Mouse (Mus musculus) urinary bladder, adult 18-20 months (tissue): ENCODE results near the gene Rexo4.

Experiments used
- DNase-seq, 2 experiments: peaks; one replicate each; pipeline ENCODE4 v3.0.0; 2022; ENCODE audit warnings: low spot score in 2 of 2, mixed read lengths in 2 of 2

The Rexo4 gene

DNA sequence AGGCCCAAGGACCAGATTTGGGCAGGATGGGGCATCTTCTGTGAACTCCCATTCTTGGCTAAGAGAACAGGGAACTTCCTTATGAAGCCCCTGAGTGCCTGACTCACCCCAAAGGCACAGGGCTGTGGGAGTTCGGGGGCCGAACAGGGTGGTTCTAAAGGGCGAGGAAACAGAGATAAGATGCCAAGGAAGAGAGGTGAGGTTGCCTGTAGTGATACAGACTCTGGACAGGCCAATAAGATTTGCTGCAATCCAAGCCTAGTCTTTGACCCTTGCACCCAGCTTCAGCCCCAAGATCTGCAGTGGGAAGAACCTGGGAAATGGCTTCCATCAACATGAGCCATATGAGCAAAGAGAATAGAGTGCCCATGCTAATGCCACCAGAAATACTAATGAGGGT lies 20.9 kb downstream of the Rexo4 start:
- no peak for DNase-seq

DNA sequence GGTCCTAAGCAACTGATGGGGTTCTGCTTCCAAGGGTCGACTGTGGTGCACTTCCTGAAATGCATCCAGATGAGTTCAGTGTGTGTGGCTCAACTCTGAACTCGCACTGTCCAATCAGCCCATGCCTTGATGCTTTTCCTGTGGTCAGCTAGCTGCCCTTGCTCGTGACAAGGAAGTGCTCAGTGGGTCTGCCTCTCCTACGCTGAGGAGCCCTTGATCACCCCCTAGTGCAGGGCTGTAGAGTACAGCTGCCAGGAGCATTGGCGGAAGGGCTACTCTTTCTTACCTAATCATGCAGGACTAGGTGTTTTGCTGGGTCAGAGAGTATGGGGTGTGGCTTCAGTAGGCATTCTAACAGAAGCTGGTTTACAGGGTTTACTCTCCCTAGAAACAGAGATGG lies 22.6 kb downstream of the Rexo4 start:
- DNase-seq = no peak

DNA sequence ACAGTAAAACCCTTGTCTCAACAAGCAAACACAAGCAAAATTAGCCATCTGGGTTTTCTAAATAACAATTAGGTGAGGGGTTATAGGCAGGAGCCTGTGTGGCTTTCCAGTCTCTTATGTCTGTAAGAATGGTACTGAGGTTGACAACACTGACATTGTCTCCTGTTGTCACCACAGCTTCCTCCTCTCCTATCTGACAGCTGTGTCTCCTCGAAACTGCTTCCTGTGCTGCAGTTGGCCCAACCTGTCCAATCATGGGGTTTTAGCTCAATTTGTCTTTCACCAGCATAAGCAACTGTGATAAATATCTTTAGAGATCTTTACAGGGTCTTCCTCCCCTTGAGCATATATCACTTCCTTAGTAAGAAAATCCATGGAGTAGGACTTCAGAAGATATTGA lies 27.8 kb downstream of the Rexo4 start:
- no peak for DNase-seq

DNA sequence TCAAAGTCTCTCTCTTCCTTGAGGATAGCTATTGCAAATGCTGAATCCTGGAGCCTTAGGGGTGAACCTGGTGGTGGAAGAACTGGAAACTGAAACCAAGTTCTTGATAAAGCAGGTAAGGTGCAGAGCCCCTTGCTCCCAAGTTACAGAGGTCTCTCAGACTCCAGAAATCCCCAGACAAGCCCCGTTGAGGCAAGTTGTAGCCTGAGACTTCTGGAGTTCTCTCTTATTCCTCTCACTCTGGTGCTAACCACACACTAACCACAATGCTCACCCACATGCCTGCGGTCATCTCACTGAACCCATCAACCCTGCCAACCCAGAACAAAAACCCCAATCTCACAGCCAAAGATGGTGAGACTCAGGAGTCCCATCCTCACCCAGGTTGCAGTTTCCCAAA lies 28.9 kb downstream of the Rexo4 start:
- DNase-seq = no peak

DNA sequence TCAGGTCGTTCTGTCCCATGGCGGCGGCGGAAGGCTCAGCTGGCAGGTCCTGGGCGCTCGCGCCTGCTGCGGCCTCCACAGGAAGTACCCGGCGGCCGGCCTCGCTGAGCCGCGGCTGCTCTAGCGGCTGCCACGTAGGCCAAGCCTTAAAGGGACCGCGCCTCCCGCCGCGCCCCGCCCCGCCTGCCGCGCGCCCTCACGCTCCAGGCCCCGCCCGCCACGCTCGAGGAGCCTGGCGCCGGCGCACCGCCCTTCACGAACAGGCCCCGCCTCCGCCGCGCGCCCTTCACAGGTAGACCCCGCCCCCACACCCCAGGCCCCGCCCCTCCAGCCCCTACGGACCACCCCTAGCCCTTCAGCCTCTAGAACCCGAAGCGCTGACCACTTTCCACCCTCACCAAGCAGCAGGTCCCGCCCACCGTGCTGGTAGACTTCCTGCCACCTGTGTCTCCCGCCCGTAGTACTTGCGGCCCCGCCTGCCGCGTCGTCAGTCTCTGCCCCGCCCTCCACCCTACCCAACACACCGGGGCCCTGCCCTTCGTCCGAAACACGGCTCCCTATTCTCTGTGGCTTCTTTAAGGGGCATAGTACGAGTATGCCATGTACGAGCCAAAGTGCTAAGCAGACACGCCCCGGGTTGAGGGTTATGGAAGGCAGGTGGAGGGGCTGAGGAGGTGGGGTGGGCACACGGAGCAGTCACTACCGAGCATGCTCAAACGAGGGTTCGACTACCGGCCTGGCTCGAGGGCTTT lies 30.7 kb downstream of the Rexo4 start, which contains the start of the genes Surf4 and Stkld1:
TSS of gene Surf4 (minus strand) at position 625 of the 752 bp plus-strand sequence.
TSS of gene Stkld1 (plus strand) at position 744 of the 752 bp plus-strand sequence.
- peak; percentile 80 to 89 for DNase-seq

DNA sequence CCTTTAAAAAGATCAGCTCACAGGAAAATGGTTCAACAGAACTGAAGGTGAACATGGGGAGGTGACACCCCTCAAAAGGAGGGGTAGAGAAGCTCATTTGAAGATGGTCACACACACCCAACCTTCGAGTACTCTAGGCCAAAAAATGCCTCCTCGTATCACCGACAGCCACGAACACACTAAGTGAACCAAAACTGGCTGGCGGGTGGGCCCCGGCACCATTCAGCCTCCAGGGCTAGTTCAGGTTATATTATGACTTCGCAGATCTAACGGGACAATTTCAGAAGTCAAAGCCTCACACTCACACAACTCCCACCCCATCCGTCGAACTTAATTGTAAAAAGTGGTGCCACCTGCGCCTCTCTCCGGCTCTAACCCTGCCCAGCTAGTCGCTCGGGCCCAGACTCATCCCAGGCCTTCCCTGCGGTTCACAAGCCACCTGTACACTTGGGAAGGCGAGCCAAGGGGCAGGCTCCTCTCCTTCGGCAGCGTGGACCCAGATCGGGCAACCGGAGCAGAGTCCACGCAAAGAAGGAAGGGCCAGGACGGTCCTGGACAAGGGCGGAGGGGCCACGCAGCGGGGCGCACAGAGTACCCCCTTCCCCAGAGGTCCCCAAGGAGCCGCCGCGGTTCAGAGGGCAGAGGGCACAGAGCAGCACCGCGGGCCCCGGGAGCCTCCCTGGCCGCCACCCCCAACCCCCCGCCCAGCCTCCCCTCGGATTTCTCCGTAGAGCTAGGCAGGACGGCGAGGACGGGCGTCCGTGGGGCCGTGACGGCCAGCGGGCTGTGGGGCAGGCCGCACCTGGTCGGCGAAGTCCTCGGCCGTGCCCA lies 31.5 kb downstream of the Rexo4 start:
- peak; percentile 20 to 51 for DNase-seq

DNA sequence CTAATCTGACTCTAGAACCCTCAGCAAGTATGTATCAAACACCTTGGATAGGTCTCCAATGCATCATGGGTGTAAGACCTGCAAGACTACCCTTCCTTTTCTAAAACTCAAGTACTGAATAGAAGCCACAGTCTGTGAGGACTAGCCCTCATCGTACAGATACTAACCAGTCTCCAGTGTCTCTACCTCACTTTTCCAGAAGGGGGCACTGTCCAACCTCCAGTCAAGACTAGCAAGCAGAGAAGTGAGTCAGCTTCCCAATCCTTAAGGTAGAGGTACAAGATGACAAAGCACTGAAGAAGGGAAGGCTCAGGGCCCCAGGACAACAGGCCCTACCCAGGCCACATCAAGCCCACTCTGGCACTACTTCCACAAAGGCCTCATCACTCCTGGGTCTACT lies 33.8 kb downstream of the Rexo4 start:
- DNase-seq = peak in 1 of 2 experiments; percentile 47

DNA sequence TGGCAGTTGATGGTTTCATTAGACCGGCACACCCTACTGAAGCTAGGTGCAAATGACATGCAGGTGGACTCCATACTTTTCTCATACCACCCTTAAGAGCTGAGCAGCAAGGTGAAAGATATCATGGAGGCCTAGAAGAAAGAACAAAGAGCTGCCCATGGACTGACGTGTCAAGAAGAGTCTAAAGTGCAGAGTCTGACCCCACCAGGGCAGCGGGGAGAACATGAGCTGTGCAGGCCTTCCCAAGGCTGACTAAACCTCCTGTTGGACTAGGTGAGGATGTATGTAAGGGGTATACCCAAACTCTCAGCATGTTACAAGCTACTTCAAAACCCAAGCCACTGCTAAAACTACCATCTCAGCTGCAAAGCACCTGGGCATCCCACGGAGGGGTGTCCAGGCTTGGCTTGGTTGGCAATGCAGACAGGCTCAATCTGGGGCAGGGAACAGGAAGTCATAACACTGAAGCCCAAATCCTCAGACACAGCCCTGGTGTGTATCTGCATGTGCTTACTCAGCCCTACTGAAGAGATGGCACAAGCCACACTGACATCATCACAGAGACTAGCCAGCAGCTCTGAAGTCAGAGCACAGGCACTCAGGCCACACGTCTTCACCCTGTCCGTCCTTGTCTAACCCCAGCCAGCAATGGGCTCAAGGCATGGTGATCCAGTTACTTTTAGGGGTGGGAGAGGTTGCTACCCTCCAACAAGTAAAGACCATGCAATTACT lies 36.3 kb downstream of the Rexo4 start:
- DNase-seq = no peak

DNA sequence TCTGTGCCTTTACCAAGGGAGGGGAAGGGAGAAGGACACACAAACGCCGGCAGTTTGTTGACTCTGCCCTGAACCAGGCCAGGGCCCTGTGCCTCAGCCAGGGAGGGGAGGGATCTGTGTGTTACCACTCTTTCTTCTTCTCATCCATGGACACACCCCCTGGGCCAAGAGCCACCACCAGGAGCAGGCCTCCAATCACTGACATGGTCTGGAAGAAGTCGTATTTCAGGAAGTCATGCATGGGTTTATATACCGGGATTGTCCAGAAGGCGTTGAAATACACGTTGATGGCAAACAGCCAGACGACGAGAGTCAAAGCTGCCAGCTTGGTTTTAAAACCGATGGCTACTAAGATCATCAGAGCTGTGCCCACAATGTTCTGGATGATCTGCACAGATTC lies 42.4 kb downstream of the Rexo4 start:
- no peak for DNase-seq

DNA sequence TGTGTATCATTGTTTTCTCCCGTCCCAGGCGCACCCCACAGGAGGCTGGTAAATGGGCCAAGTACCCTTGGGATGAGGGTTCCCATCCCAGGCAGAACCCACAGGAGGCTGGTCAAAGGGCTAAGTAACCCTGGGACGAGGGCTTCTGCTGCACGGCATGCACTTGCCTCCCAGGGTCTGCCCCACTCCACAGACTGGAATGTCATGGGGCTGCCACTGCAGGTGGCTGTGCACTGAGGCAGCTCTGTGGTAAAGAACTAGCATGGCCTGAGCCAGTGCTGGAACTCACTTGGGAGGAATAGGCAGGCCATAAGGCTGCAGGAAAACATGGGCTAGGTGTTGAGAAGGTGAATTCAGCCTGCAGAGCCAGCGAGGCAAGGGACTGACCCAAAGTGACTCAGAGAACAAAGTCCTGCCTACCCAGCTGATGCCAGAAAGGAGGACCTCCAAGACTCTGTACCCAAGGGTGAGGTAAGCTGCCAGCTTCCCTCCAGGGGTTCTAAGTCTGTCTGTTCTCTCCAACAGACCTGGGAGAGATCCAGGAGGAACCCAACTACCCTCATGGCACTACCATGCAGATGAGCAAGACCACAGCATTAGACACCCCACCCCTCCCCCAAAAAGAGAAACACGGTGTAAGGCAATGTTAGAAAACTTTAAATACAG lies 43.9 kb downstream of the Rexo4 start:
- DNase-seq = no peak

DNA sequence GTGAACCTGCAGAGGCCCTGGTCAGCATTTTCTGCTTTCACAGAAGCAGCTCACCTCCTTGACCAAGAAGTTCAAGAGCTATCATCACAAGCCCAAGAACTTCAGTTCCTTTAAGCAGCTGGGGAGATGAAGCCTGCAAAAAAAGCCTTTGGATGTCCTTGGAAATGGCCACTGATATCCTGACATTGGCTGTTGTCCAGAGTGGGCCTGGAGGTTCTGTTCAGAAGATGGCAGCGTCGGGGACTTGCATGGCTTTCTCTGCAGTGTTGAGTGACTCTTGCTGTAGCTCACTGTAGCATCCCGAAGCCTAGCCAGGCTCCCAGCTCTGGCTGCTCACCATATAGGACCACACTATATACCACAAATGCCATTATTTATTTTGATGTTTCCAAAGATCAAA lies 44.5 kb downstream of the Rexo4 start:
- no peak for DNase-seq

DNA sequence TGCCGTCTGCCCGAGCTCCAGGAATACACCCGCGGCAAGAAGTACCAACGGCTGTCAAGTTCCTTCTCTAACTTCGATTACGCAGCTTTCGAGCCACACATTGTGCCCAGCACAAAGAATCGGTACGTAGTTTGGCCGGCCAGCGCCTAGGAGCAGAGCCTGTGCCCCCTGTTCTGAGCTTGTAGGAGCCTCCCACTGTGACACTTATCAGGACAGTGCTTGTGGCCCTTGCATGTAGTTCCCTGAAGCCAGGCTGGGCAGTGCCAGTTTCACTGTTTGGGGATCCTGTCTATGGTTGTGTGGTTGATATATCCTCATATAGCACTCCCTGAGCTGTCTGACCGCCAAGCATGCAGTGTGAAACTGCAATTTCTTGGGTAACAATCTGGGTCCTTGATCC lies 47.4 kb downstream of the Rexo4 start:
- no peak for DNase-seq

DNA sequence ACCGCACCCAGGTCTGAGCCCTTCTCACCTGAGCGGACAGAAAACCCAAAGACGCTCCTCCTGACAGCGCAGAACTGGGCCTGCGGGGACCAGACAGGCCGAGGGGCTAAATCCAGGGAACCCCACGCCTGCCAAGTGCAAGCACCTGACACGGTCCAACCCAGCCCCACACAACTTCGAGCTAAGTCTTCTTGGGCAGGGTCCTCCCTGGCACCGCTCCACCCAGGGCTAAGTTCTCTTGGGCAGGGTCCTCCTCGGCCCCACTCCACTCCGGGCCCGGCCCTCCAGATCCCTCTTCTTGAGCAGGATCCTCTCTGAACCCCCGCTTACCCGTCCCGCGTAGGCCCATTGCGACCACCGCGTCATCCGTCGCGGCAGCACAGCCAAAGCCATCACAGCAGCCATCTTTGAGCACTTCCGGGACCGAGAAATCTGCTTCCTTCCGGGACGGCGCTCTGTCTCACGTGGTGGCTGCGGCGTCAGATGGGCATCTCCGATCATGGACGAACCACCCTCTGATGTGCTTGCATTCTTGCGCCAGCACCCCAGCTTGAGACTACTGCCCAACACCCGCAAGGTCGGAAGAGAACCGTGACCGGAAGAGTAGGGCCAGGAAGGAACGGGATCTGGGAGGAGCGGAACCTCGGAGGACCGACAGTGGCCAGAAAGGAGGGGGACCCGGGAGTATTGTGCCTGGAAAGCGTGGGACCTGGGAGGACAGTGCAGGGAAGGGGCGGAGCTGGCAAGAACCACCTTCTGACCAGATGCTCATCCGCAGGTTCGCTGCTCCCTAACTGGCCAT lies 48.1 kb downstream of the Rexo4 start, which contains the start of the genes Surf2 and Surf1:
TSS of gene Surf2 (plus strand) at position 441 of the 802 bp plus-strand sequence.
TSS of gene Surf1 (minus strand) at position 604 of the 802 bp plus-strand sequence.
- DNase-seq = peak; percentile 69 to 74

DNA sequence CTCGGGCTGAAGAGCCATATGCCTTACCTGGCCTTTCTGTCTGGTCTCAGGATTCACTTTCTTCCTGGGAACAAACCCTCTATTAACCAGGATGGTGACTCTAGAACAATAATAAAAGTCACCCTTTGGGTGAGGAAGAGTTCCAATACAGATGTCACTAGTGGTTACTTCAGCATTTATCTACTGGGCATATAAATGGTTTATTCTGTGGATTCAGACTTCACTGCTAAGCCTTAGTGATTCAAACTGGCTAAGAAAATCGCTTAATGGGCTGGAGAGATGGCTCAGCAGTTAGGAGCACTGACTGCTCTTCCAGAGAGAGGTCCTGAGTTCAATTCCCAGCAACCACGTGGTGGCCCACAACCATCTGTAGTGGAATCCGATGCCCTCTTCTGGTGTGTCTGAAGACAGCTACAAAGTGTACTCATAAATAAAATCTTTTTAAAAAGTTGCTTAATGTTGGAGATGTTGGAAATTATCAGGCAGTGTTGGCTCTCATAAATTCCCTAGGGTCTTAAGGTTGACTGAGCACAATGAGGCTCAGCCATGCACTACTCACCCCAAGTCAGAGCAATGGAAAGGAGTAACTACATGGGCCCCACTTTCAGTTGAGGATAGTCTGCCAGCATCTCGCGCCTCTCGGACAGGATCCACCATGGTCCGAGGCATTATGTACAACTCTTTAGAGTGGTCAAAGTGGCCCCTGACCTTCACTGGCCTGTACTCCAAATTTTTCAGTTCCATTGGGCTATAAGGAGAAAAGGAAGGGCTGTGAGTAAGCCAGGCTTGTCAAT lies 49.8 kb downstream of the Rexo4 start:
- no peak for DNase-seq

DNA sequence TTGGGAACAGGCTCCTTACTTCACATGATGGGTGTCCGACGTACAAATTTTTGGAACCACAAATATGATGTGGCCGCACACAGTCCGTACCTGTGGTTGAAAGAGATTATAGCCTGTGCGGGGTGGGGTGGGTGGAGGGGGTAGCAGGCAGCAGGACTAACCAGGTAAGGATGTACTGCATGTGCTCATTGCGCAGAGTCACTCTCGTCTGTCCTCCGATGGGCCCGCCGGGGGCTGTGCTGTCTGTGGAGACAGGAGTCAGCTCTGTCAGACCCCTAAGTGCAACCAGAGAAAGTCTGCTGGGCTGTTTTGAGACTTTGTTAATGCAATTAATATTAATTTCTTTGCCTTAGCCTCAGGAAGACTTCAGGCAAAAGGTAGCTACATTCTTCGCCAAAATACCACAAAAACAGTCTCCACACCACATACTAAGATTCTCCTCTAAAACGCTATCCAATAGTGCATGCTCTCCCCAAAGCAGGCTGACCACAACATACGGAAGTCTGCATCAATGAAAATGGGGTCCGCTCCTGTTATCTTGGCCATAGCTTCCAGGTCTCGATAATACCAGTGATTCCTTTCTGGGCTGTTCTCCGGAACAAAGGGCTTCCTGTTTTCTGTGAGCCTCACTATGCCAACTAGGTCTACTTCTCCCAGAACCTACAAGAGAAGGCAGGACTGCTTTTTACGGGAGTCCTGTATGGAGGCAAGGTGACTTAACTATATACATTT lies 50.6 kb downstream of the Rexo4 start:
- no peak for DNase-seq

DNA sequence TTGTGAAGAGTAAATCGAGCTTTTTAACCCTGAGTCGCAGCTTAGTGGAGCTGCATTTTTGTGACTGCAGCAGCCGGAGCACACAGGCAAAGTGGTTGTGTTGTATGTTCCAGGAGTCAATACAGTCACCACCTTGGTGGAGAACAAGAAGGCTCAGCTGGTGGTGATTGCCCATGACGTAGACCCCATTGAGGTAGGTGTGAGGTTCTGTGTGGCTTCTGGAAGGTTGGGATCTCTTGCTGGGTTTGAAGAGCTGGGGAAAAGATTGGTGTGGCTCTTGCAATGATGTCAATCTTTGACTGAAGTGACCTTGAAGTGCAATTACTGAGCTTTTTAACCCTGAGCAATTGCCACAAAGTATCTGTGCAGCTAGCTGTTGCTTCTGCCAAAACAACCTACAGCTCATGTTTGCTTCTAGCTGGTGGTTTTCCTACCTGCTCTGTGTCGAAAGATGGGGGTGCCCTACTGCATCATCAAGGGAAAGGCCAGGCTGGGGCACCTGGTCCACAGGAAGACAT lies 51.9 kb downstream of the Rexo4 start:
- no peak for DNase-seq

DNA sequence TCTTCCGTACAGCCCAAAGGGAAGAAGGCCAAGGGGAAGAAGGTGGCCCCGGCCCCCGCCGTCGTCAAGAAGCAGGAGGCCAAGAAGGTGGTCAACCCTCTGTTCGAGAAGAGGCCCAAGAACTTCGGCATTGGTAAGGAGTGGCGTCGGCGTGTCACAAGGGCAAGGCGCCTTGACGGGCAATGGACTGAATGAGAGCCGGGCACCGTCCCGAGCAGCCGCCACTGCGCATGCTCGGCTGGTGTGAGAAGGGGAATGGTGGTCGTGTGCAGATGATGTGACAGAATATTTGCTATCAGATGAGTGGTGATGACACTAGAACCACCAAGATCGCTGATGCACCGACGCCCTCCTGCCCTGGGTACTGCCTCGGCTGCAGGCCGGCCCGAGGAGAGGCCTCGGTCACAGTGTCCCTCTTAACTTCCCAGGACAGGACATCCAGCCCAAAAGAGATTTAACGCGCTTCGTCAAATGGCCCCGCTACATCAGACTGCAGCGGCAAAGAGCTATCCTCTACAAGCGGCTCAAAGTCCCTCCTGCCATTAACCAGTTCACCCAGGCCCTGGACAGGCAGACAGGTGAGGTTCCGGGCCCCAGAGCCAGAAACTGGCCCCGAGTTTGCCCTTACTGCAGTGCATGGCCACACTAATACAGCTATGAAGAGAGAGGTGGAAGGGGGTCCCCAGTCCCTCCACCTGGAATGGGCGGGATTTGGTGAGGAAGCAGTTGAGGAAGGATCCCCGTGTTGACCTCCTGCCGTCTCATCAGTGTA lies 53.0 kb downstream of the Rexo4 start:
- DNase-seq = no peak
